Mouse (Mus musculus) central nervous system, embryonic 14 days (tissue): ENCODE data around the gene Gm5728. TPM values are rescaled to one million over a fixed set of nuclear protein-coding genes. Genes with fewer than 3 reads are reported as not detected.

Experiments used
- polyA plus RNA-seq: library from polyadenylated mRNA; depleted of rRNA; stranded (reverse); fragments of >200 nt; gene quantifications from 2 replicates; pipeline ENCODE4 v1.2.3, GENCODE M21; 2012; rRNA removed

Gm5728 gene
- not detected in 2 replicates for polyA plus RNA-seq

DNA sequence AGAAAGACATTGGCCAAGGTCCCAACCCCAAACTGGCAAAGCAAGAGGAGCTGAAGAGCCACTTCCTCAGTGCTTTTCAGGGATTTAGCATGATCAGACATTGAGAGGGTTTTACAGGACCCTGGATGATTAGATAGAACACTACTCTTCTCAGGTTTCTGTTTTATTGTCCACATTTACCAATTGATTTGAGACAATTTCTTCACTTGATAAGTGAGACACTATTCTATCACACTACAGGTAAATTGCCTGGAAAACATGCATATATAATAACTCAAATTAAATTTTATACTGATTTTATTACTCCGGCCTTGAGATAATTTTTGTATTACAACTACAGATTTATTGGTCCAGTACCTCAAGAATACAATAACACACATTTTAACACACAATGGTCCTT is at the start of gene Gm5728:
Gene Gm5728, minus strand, starts transcription at position 101 of the 400 bp plus-strand sequence.

DNA sequence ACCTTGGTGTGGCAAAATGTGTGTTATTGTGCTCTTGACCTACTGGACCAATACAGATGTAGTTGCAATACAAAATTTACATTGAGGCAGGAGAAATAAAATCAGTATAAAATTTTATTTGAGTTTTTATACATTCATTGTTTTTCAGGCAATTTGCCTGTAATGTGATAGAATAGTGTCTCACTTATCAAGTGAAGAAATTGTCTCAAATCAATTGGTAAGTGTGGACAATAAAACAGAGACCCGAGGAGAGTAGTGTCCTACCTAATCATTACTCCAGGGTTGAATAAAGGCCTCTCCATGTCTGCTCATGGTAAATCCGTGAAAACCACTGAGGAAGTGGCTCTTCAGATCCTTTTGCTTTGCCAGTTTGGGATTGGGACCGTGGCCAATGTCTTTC is 42.4 kb upstream of the Gm5728 start, which contains the start of gene Vmn1r100:
Gene Vmn1r100, plus strand, starts transcription at position 301 of the 400 bp plus-strand sequence.

GRCm38 (mm10) chr7:20333965-20334364 is 41.2 kb downstream of the Gm5728 start, which contains the start of gene Gm4133:
Gm4133 (minus strand) TSS chr7:20334065.

Other genes starting within 250 kb of the Gm5728 start
- not detected in 2 replicates for gene Vmn1r93, start 236.3 kb downstream of the Gm5728 start, polyA plus RNA-seq
- gene Vmn1r94, start 207.0 kb downstream of the Gm5728 start, polyA plus RNA-seq: not detected in 2 replicates
- gene Vmn1r95, start 181.7 kb downstream of the Gm5728 start, polyA plus RNA-seq: not detected in 2 replicates
- gene Gm6164, start 169.8 kb downstream of the Gm5728 start, polyA plus RNA-seq: not detected in 2 replicates
- not detected in 2 replicates for gene Gm4498, start 141.6 kb downstream of the Gm5728 start, polyA plus RNA-seq
- gene Gm5890, start 112.6 kb downstream of the Gm5728 start, polyA plus RNA-seq: not detected in 2 replicates
- gene Gm4133, start 41.3 kb downstream of the Gm5728 start, polyA plus RNA-seq: not detected in 2 replicates
- gene Vmn1r100, start 42.5 kb upstream of the Gm5728 start, polyA plus RNA-seq: not detected in 2 replicates
- gene Vmn1r101, start 67.2 kb upstream of the Gm5728 start, polyA plus RNA-seq: not detected in 2 replicates
- not detected in 2 replicates for gene Gm10670, start 99.5 kb upstream of the Gm5728 start, polyA plus RNA-seq
- gene Vmn1r103, start 135.1 kb upstream of the Gm5728 start, polyA plus RNA-seq: not detected in 2 replicates
- not detected in 2 replicates for gene Vmn1r104, start 158.4 kb upstream of the Gm5728 start, polyA plus RNA-seq
- not detected in 2 replicates for gene Gm5726, start 170.3 kb upstream of the Gm5728 start, polyA plus RNA-seq
- gene Gm4141, start 200.8 kb upstream of the Gm5728 start, polyA plus RNA-seq: not detected in 2 replicates
- gene Gm4513, start 223.6 kb upstream of the Gm5728 start, polyA plus RNA-seq: not detected in 2 replicates